Mouse (Mus musculus) C2C12 (cell line): ENCODE measurements around the gene Ntrk3.

Experiments used
- CTCF ChIP-seq: IDR thresholded peaks from one replicate; pipeline ENCODE4 v1.5.1; 2011; ENCODE audit not compliant: control insufficient read depth, insufficient read depth, insufficient read length
- MAX ChIP-seq: IDR thresholded peaks from one replicate; pipeline ENCODE4 v1.6.1; 2011; ENCODE audit warnings: mild to moderate bottlenecking, control low read depth
- MYOD1 ChIP-seq: IDR thresholded peaks from one replicate; pipeline ENCODE4 v1.6.1; 2011; ENCODE audit warnings: low read depth; ENCODE audit not compliant: control insufficient read depth, insufficient read length
- MYOG ChIP-seq: IDR thresholded peaks from one replicate; pipeline ENCODE4 v1.6.1; 2011; ENCODE audit not compliant: control insufficient read depth, insufficient read length; ENCODE audit errors: extremely low read depth

- TF ChIP-seq CTCF (no peak), MYOG (no peak), MYOD1 (no peak), MAX (no peak)
Measured at GRCm38 (mm10) chr7:78566617-78567016, 171.2 kb downstream of the Ntrk3 start.
